Mouse (Mus musculus) urinary bladder, postnatal 36 days (tissue): ENCODE measurements at regions not wholly inside any gene's neighbourhood (a gene's known extent, or its start where the extent isn't known, plus 50 kb on each side); places are given as distances from the start of the nearest gene placed in this dataset.

Source experiments
- DNase-seq, 2 experiments: peaks; one replicate each; pipeline ENCODE4 v3.0.0; 2022; ENCODE audit warnings: low spot score in 2 of 2, mixed read lengths in 1 of 2

- no peak for DNase-seq
These were observed 50.2 kb upstream of the Bod1 start for GRCm38 (mm10) chr11:31721908-31722307.

- no peak for DNase-seq
These were observed 52.8 kb upstream of the Bod1 start for GRCm38 (mm10) chr11:31724506-31724905.

- DNase-seq: no peak
These were observed 54.4 kb upstream of the Bod1 start for GRCm38 (mm10) chr11:31725936-31726647.

- DNase-seq: no peak
These were observed 55.6 kb upstream of the Bod1 start for GRCm38 (mm10) chr11:31727289-31727688.

GRCm38 (mm10) chr11:31729728-31730127, 58.0 kb upstream of the Bod1 start:
- DNase-seq: no peak

GRCm38 (mm10) chr11:31730181-31730580, 58.5 kb upstream of the Bod1 start:
- no peak for DNase-seq

- no peak for DNase-seq
These were observed 59.0 kb upstream of the Bod1 start for GRCm38 (mm10) chr11:31730680-31731079.

GRCm38 (mm10) chr11:31731459-31731858, 59.8 kb upstream of the Bod1 start:
- no peak for DNase-seq

- DNase-seq: no peak
These were observed 60.7 kb upstream of the Bod1 start for GRCm38 (mm10) chr11:31732342-31732741.

GRCm38 (mm10) chr11:31732958-31733357, 61.3 kb upstream of the Bod1 start:
- DNase-seq: no peak

GRCm38 (mm10) chr11:31734091-31734490, 62.4 kb upstream of the Bod1 start:
- no peak for DNase-seq

- DNase-seq: no peak
These were observed 63.6 kb upstream of the Bod1 start for GRCm38 (mm10) chr11:31735257-31735656.

GRCm38 (mm10) chr11:31736086-31736485, 64.4 kb upstream of the Bod1 start:
- no peak for DNase-seq

- DNase-seq: no peak
These were observed 64.9 kb upstream of the Bod1 start for GRCm38 (mm10) chr11:31736556-31737089.

- DNase-seq: no peak
These were observed 66.7 kb upstream of the Bod1 start for GRCm38 (mm10) chr11:31738148-31739021.

- DNase-seq: no peak
These were observed 68.7 kb upstream of the Bod1 start for GRCm38 (mm10) chr11:31740409-31740808.

GRCm38 (mm10) chr11:31742160-31742559, 70.5 kb upstream of the Bod1 start:
- no peak for DNase-seq

- DNase-seq: no peak
These were observed 72.5 kb upstream of the Bod1 start for GRCm38 (mm10) chr11:31744076-31744785.

GRCm38 (mm10) chr11:31745028-31745865, 73.6 kb upstream of the Bod1 start:
- no peak for DNase-seq

GRCm38 (mm10) chr11:31745866-31746248, 74.2 kb upstream of the Bod1 start:
- no peak for DNase-seq

GRCm38 (mm10) chr11:31746488-31746887, 74.8 kb upstream of the Bod1 start:
- no peak for DNase-seq
